Mouse (Mus musculus) heart, postnatal 0 days (tissue): ENCODE measurements around the gene Gper1. TPM values are rescaled to one million over a fixed set of nuclear protein-coding genes. Genes with fewer than 3 reads are reported as not detected.

Experiments used
- ATAC-seq: fragments of 200-750 bp; cut with Nextera tagmentation; 2 replicates; pipeline ENCODE4 v1.8.0; 2017; ENCODE audit warnings: low read depth, moderate number of reproducible peaks, moderate library complexity; ENCODE audit not compliant: insufficient read depth
- DNase-seq: peaks from one replicate; pipeline ENCODE4 v3.0.0-alpha.2; 2016; ENCODE audit warnings: low spot score
- H3K27ac ChIP-seq: fragments of 300-500 bp; sonication (generic); 2 replicates; pipeline ENCODE4 v1.5.1; 2014; ENCODE audit warnings: low read depth, mild to moderate bottlenecking
- H3K27me3 ChIP-seq: fragments of 300-500 bp; sonication (generic); 2 replicates; pipeline ENCODE4 v1.6.1; 2014; ENCODE audit warnings: low read length, mixed read lengths; ENCODE audit not compliant: control insufficient read depth, insufficient read depth
- H3K36me3 ChIP-seq: fragments of 300-500 bp; sonication (generic); replicated peaks from 2 replicates; pipeline ENCODE4 v1.6.1; 2014; ENCODE audit warnings: low read length, mixed read lengths; ENCODE audit not compliant: control insufficient read depth, insufficient read depth
- H3K4me1 ChIP-seq: fragments of 300-500 bp; sonication (generic); 2 replicates; pipeline ENCODE4 v1.6.1; 2014; ENCODE audit warnings: antibody characterized with exemption; ENCODE audit not compliant: control insufficient read depth, insufficient read depth
- H3K4me2 ChIP-seq: fragments of 300-500 bp; sonication (generic); 2 replicates; pipeline ENCODE4 v1.6.1; 2014; ENCODE audit warnings: low read depth, mild to moderate bottlenecking, low read length, moderate library complexity
- H3K4me3 ChIP-seq: fragments of 300-500 bp; sonication (generic); 2 replicates; pipeline ENCODE4 v1.5.1; 2014; ENCODE audit warnings: low read depth, low read length
- H3K9ac ChIP-seq: fragments of 300-500 bp; sonication (generic); replicated peaks from 2 replicates; pipeline ENCODE4 v1.6.1; 2014; ENCODE audit warnings: low read depth, low read length, mixed read lengths
- H3K9me3 ChIP-seq: fragments of 300-500 bp; sonication (generic); replicated peaks from 2 replicates; pipeline ENCODE4 v1.6.1; 2016; ENCODE audit warnings: low read length; ENCODE audit not compliant: control insufficient read depth
- CTCF ChIP-seq: IDR thresholded peaks from 2 replicates; pipeline ENCODE4 v1.5.1; 2016; ENCODE audit warnings: antibody characterized with exemption, control low read depth, low read depth
- EP300 ChIP-seq: IDR thresholded peaks from 2 replicates; pipeline ENCODE4 v1.6.1; 2016; ENCODE audit warnings: antibody characterized with exemption, low read depth
- WGBS: fragments of 180-500 bp; shearing (Covaris S2); extraction: QIAGEN DNeasy Blood & Tissue Kit; methylation state at CpG from one replicate; pipeline ENCODE4 v1.1.7; 2014; 5-methylcytosine and 5-hydroxymethylcytosine counted together
- polyA plus RNA-seq: library from polyadenylated mRNA; unstranded; fragments of >200 nt; fragmentation: Nextera tagmentation; extraction: Ambion mirVana; gene quantifications from 2 replicates; pipeline ENCODE4 v1.2.1, GENCODE M21; 2015
- total RNA-seq: library from RNA; depleted of rRNA; stranded (reverse); fragments of >200 nt; gene quantifications from 2 replicates; pipeline ENCODE4 v1.2.3, GENCODE M21; 2014; ENCODE audit warnings: low replicate concordance; rRNA removed

Gper1 gene
- total and polyA plus RNA-seq, 2 experiments from 2014 or later = 1.3 to 2.0 TPM

GRCm38 (mm10) chr5:139466373-139466772 is 43.4 kb downstream of the Gper1 start:
- DNase-seq = no peak
- Histone ChIP-seq H3K36me3 (peaks cover 3% of the 10 kb centered on the region; the same call in 1 of the 2 replicates), H3K4me3 (no peak overlapping the region), H3K4me1 (no peaks in the 10 kb centered on the region), H3K27ac (no peak overlapping the region), H3K4me2 (no peak overlapping the region), H3K9me3 (no peaks in the 10 kb centered on the region), H3K27me3 (no peaks in the 10 kb centered on the region), H3K9ac (no peak overlapping the region)
- ATAC-seq = no peak
- WGBS = 66% methylated on average over 2 of the region's 2 CpGs
- no peak for TF ChIP-seq EP300

DNA sequence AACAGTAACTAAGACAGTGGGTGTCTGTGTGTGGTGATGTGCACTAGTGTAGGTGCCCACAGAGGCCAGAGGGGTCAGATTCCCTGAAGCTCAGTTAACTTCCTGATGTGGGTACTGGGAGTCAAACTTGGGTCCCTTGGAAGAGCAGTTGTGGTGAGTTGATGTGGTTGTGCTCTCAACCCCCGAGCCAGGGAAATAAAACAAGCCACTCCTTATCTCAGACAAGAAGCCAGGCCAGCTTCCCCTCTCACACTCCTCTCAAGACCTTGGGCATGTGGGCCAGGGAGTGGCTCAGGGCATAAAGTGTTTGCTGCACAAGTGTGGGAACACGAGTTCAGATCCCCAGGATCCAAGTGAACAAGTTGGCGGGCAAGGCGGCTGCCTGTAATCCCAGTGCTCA is 43.9 kb downstream of the Gper1 start:
- Histone ChIP-seq H3K9me3 (no peaks in the 10 kb centered on the region), H3K4me2 (no peak overlapping the region), H3K27ac (no peak overlapping the region), H3K36me3 (peaks cover 7% of the 10 kb centered on the region), H3K27me3 (no peaks in the 10 kb centered on the region), H3K9ac (no peak overlapping the region), H3K4me1 (no peaks in the 10 kb centered on the region), H3K4me3 (no peak overlapping the region)
- WGBS = 62% methylated on average over 4 of the region's 4 CpGs
- no peak for ATAC-seq
- TF ChIP-seq EP300 (no peak), CTCF (no peak)
- DNase-seq = no peak

DNA sequence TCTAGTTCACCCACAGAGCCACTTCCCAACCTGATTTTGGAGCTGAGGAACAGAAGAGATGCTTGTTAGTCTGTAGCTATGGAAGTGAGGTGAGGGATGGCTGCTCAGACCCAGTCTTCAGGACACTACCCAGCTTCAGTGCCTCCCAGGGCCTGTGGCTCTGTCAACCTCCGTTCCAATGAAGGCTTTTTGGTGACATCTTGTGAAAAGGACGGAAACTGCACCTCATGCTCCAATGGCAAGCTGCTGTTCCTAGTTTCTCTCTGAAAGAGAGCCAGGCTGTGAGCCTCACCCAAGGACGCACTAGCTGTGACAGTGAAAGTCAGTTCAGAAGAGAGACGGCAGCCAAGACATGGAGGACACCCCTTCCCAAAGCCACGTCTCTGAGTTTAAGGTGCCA is 45.0 kb downstream of the Gper1 start:
- H3K4me3 ChIP-seq = no peak overlapping the region
- WGBS = 39% methylated on average over 5 of the region's 5 CpGs
- 0 out of 2 replicates have a peak, but pooled peaks have one; percentile 49 for ATAC-seq
- H3K9me3 ChIP-seq = no peaks in the 10 kb centered on the region
- peak; percentile 42 for DNase-seq
- H3K9ac ChIP-seq = no peak overlapping the region
- TF ChIP-seq EP300 (no peak), CTCF (peak; percentile 69)
- no peaks in the 10 kb centered on the region for H3K27me3 ChIP-seq
- H3K4me2 ChIP-seq = no peak overlapping the region
- no peak overlapping the region for H3K27ac ChIP-seq
- peaks cover 19% of the 10 kb centered on the region for H3K36me3 ChIP-seq
- H3K4me1 ChIP-seq = no peaks in the 10 kb centered on the region

DNA sequence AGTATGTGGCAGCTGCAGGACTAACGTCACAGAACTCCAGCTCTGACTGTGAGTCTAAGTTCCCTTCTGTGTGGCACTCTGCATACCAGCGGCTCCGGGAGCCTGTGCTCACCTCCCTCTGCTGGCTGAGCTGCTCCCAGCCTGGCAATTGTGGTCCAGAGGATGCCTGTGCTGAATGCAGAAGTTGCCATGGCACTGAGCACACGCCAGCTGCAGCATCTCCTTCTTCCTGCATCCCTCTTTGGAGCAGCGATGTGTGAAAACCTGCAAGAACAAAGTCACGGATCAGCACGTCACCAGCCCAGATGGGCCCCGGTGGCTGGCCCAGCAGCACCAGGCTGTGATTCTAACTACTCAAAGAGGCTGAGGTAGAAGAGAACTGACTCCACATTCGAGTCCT is 51.8 kb downstream of the Gper1 start:
- Histone ChIP-seq H3K9me3 (no peaks in the 10 kb centered on the region), H3K4me1 (no peaks in the 10 kb centered on the region), H3K9ac (no peak overlapping the region), H3K4me3 (no peak overlapping the region), H3K36me3 (peaks cover 85% of the 10 kb centered on the region), H3K4me2 (no peak overlapping the region), H3K27ac (no peak overlapping the region), H3K27me3 (no peaks in the 10 kb centered on the region)
- 78% methylated on average over 9 of the region's 9 CpGs for WGBS
- DNase-seq (no peak), ATAC-seq (no peak)
- TF ChIP-seq EP300 (no peak), CTCF (no peak)

Other genes starting within 250 kb of the Gper1 start
- 46.5 and 71.5 TPM in 2 replicates for gene Sun1, start 222.5 kb upstream of the Gper1 start, total RNA-seq
- gene Sun1, start 222.5 kb upstream of the Gper1 start, polyA plus RNA-seq = 22.4 and 22.6 TPM in 2 replicates
- 56.8 and 61.6 TPM in 2 replicates for gene Get4, start 170.8 kb upstream of the Gper1 start, total RNA-seq
- gene Get4, start 170.8 kb upstream of the Gper1 start, polyA plus RNA-seq = 153 TPM in 2 replicates
- 0.53 and 1.5 TPM in 2 replicates for gene Adap1, start 97.5 kb upstream of the Gper1 start, total RNA-seq
- 0.84 and 1.00 TPM in 2 replicates for gene Adap1, start 97.5 kb upstream of the Gper1 start, polyA plus RNA-seq
- 120 and 123 TPM in 2 replicates for gene Cox19, start 71.7 kb upstream of the Gper1 start, total RNA-seq
- gene Cox19, start 71.7 kb upstream of the Gper1 start, polyA plus RNA-seq = 88.6 and 97.6 TPM in 2 replicates
- not detected in 2 replicates for gene Cyp2w1, start 70.5 kb upstream of the Gper1 start, total RNA-seq
- gene Cyp2w1, start 70.5 kb upstream of the Gper1 start, polyA plus RNA-seq = not detected in 2 replicates
- gene Gpr146, start 45.5 kb upstream of the Gper1 start, total RNA-seq = 38.2 and 39.1 TPM in 2 replicates
- gene Gpr146, start 45.5 kb upstream of the Gper1 start, polyA plus RNA-seq = 23.0 and 23.7 TPM in 2 replicates
- gene C130050O18Rik, start 17.9 kb upstream of the Gper1 start, total RNA-seq = 1.7 and 1.8 TPM in 2 replicates
- gene C130050O18Rik, start 17.9 kb upstream of the Gper1 start, polyA plus RNA-seq = 0.23 and 0.31 TPM in 2 replicates
- gene 3110082I17Rik, start 37.4 kb downstream of the Gper1 start, total RNA-seq = 5.0 and 5.9 TPM in 2 replicates
- 9.5 and 10.6 TPM in 2 replicates for gene 3110082I17Rik, start 37.4 kb downstream of the Gper1 start, polyA plus RNA-seq
- gene Zfand2a, start 61.4 kb downstream of the Gper1 start, total RNA-seq = 16.6 and 18.0 TPM in 2 replicates
- 5.6 and 6.3 TPM in 2 replicates for gene Zfand2a, start 61.4 kb downstream of the Gper1 start, polyA plus RNA-seq
- not detected in 2 replicates for gene Uncx, start 120.3 kb downstream of the Gper1 start, total RNA-seq
- not detected in 2 replicates for gene Uncx, start 120.3 kb downstream of the Gper1 start, polyA plus RNA-seq